Mouse (Mus musculus): Measurements from ENCODE around the gene H2-DMb2.
A peak's percentile ranks its signal among the peaks of the same experiment; 100 is the strongest.

Gene H2-DMb2

GRCm38 (mm10) chr17:34179913-34180859 lies 37.1 kb downstream of the H2-DMb2 start:
- DNase-seq (ENCODE audit: low spot score in 2 of 2) = no peak

GRCm38 (mm10) chr17:34183564-34184219 lies 40.6 kb downstream of the H2-DMb2 start:
- no peak for DNase-seq (ENCODE audit: low spot score in 2 of 2)

GRCm38 (mm10) chr17:34185526-34185925 lies 42.4 kb downstream of the H2-DMb2 start:
- DNase-seq (ENCODE audit: low spot score in 2 of 2) = no peak

GRCm38 (mm10) chr17:34186885-34187260 lies 43.8 kb downstream of the H2-DMb2 start:
- no peak for DNase-seq (ENCODE audit: low spot score in 2 of 2)

GRCm38 (mm10) chr17:34187261-34187916 lies 44.3 kb downstream of the H2-DMb2 start, which contains the start of the genes Tap1 and Psmb9:
TSS of gene Tap1 (plus strand) at chr17:34187553.
TSS of gene Psmb9 (minus strand) at chr17:34187764.
- peak; percentile 83 to 97 for DNase-seq (ENCODE audit: low spot score in 2 of 2)

- no peak for DNase-seq (ENCODE audit: low spot score in 2 of 2)
Observed at GRCm38 (mm10) chr17:34188010-34188409, 44.9 kb downstream of the H2-DMb2 start.

GRCm38 (mm10) chr17:34188986-34189385 lies 45.9 kb downstream of the H2-DMb2 start:
- DNase-seq (ENCODE audit: low spot score in 2 of 2) = no peak

GRCm38 (mm10) chr17:34192852-34193251 lies 49.7 kb downstream of the H2-DMb2 start:
- no peak for DNase-seq (ENCODE audit: low spot score in 2 of 2)

GRCm38 (mm10) chr17:34193468-34193867 lies 50.4 kb downstream of the H2-DMb2 start:
- DNase-seq (ENCODE audit: low spot score in 2 of 2) = no peak

- DNase-seq (ENCODE audit: low spot score in 2 of 2) = no peak
Observed at GRCm38 (mm10) chr17:34194723-34195122, 51.6 kb downstream of the H2-DMb2 start.

- DNase-seq (ENCODE audit: low spot score in 2 of 2) = no peak
Observed at GRCm38 (mm10) chr17:34196491-34196890, 53.4 kb downstream of the H2-DMb2 start.

- DNase-seq (ENCODE audit: low spot score in 2 of 2) = peak; percentile 65 to 91
Observed at GRCm38 (mm10) chr17:34196941-34197894, 54.1 kb downstream of the H2-DMb2 start, which contains the start of gene Psmb8. TSS of gene Psmb8 (plus strand) at chr17:34197721.

GRCm38 (mm10) chr17:34197904-34198520 lies 54.9 kb downstream of the H2-DMb2 start:
- DNase-seq (ENCODE audit: low spot score in 2 of 2) = no peak

- DNase-seq (ENCODE audit: low spot score in 2 of 2) = no peak
Observed at GRCm38 (mm10) chr17:34198521-34198912, 55.4 kb downstream of the H2-DMb2 start.

GRCm38 (mm10) chr17:34199050-34199619 lies 56.0 kb downstream of the H2-DMb2 start:
- no peak for DNase-seq (ENCODE audit: low spot score in 2 of 2)

- no peak for DNase-seq (ENCODE audit: low spot score in 2 of 2)
Observed at GRCm38 (mm10) chr17:34200047-34200446, 56.9 kb downstream of the H2-DMb2 start.

- DNase-seq (ENCODE audit: low spot score in 2 of 2) = no peak
Observed at GRCm38 (mm10) chr17:34200772-34201505, 57.8 kb downstream of the H2-DMb2 start.
